Mouse (Mus musculus) mesoderm, embryonic 11.5 days (tissue): Measurements from ENCODE around the gene F930015N05Rik.

Experiments used
- DNase-seq: peaks from one replicate; pipeline ENCODE4 v3.0.0-alpha.2; 2012; ENCODE audit warnings: low read depth, low spot score

The F930015N05Rik gene

GRCm38 (mm10) chr11:64436412-64436727 lies at the start of gene F930015N05Rik:
F930015N05Rik (minus strand) TSS chr11:64436653.
- no peak for DNase-seq

- DNase-seq, result no peak
Measured at GRCm38 (mm10) chr11:64481445-64481844, 45.0 kb upstream of the F930015N05Rik start.

GRCm38 (mm10) chr11:64473679-64474078 lies 37.2 kb upstream of the F930015N05Rik start:
- DNase-seq, result no peak

GRCm38 (mm10) chr11:64470689-64471088 lies 34.2 kb upstream of the F930015N05Rik start:
- no peak for DNase-seq

- no peak for DNase-seq
Measured at GRCm38 (mm10) chr11:64468737-64469136, 32.3 kb upstream of the F930015N05Rik start.

- no peak for DNase-seq
Measured at GRCm38 (mm10) chr11:64461746-64462145, 25.3 kb upstream of the F930015N05Rik start.

- DNase-seq, result no peak
Measured at GRCm38 (mm10) chr11:64448586-64449315, 12.3 kb upstream of the F930015N05Rik start.

- no peak for DNase-seq
Measured at GRCm38 (mm10) chr11:64445227-64445626, 8.8 kb upstream of the F930015N05Rik start.

GRCm38 (mm10) chr11:64442701-64443100 lies 6.2 kb upstream of the F930015N05Rik start:
- no peak for DNase-seq

GRCm38 (mm10) chr11:64442119-64442518 lies 5.7 kb upstream of the F930015N05Rik start:
- peak; percentile 85 for DNase-seq

GRCm38 (mm10) chr11:64438909-64439308 lies 2.5 kb upstream of the F930015N05Rik start:
- no peak for DNase-seq

GRCm38 (mm10) chr11:64437721-64438120 lies 1.3 kb upstream of the F930015N05Rik start:
- DNase-seq, result peak; percentile 59

GRCm38 (mm10) chr11:64436791-64437298 lies 392 bp upstream of the F930015N05Rik start:
- DNase-seq, result no peak

GRCm38 (mm10) chr11:64435546-64436411 lies 674 bp downstream of the F930015N05Rik start:
- DNase-seq, result peak; percentile 44

- peak; percentile 83 for DNase-seq
Measured at GRCm38 (mm10) chr11:64434611-64435545, 1.6 kb downstream of the F930015N05Rik start, which contains the start of gene Hs3st3a1. Hs3st3a1 (plus strand) TSS chr11:64435332.

- no peak for DNase-seq
Measured at GRCm38 (mm10) chr11:64418969-64419368, 17.5 kb downstream of the F930015N05Rik start.

- DNase-seq, result peak; percentile 54
Measured at GRCm38 (mm10) chr11:64400534-64401093, 35.8 kb downstream of the F930015N05Rik start.

- no peak for DNase-seq
Measured at GRCm38 (mm10) chr11:64397612-64398011, 38.8 kb downstream of the F930015N05Rik start.

GRCm38 (mm10) chr11:64396949-64397348 lies 39.5 kb downstream of the F930015N05Rik start:
- DNase-seq, result no peak

GRCm38 (mm10) chr11:64396331-64396881 lies 40.0 kb downstream of the F930015N05Rik start:
- peak; percentile 58 for DNase-seq

GRCm38 (mm10) chr11:64386333-64386732 lies 50.1 kb downstream of the F930015N05Rik start:
- no peak for DNase-seq
